Mouse (Mus musculus) CH12.LX (cell line): Measurements from ENCODE around the gene Ptpn11. TPM values are rescaled to one million over a fixed set of nuclear protein-coding genes. Genes with fewer than 3 reads are reported as not detected.

Experiments
- DNase-seq: peaks from one replicate; pipeline ENCODE4 v3.0.0-alpha.2; 2013; ENCODE audit errors: extremely low read depth
- H3K27ac ChIP-seq: 2 replicates; pipeline ENCODE4 v1.5.1; 2012; ENCODE audit warnings: low read depth, mild to moderate bottlenecking, control low read depth, moderate library complexity; ENCODE audit not compliant: insufficient read depth
- H3K27me3 ChIP-seq: replicated peaks from 2 replicates; pipeline ENCODE3; 2012; ENCODE audit warnings: inconsistent platforms
- H3K36me3 ChIP-seq, 2 experiments: replicated peaks in 1 of 2; 2 replicates each; pipeline versions ENCODE3 to v1.6.1; 2012; ENCODE audit warnings: inconsistent platforms in 1 of 2, low read length in 1 of 2, mild to moderate bottlenecking in 1 of 2, mixed read lengths in 1 of 2, moderate library complexity in 1 of 2; ENCODE audit not compliant: control insufficient read depth in 1 of 2, insufficient read depth in 1 of 2
- H3K4me1 ChIP-seq, 2 experiments: 2 replicates each; pipeline ENCODE4 v1.6.1; 2012; ENCODE audit warnings: inconsistent platforms in 1 of 2, moderate library complexity in 1 of 2; ENCODE audit not compliant: insufficient read depth in 2 of 2, control insufficient read depth in 1 of 2
- H3K4me2 ChIP-seq: 2 replicates; pipeline ENCODE4 v1.6.1; 2012; ENCODE audit warnings: low read depth, mild to moderate bottlenecking, control low read depth; ENCODE audit not compliant: poor library complexity, insufficient read depth, severe bottlenecking
- H3K4me3 ChIP-seq, 3 experiments: fragments of 150-350 bp in 1 of 3; sonication (generic) in 1 of 3; replicated peaks in 1 of 3; 2 replicates each; pipeline versions ENCODE3 to v1.5.1; 2011 to 2012; ENCODE audit warnings: low read depth in 2 of 3, low read length in 2 of 3, mild to moderate bottlenecking in 2 of 3, moderate library complexity in 2 of 3, control low read depth in 1 of 3, improper control_type of control experiment in 1 of 3, inconsistent platforms in 1 of 3, mixed read lengths in 1 of 3; ENCODE audit not compliant: poor library complexity in 1 of 3
- H3K79me2 ChIP-seq: replicated peaks from 2 replicates; pipeline ENCODE4 v1.6.1; 2012; ENCODE audit warnings: mild to moderate bottlenecking, moderate library complexity; ENCODE audit not compliant: control insufficient read depth, poor library complexity, insufficient read depth, severe bottlenecking; ENCODE audit errors: extremely low read depth
- H3K9ac ChIP-seq: 2 replicates; pipeline ENCODE4 v1.6.1; 2012; ENCODE audit warnings: low read depth, mild to moderate bottlenecking, control low read depth, moderate library complexity; ENCODE audit not compliant: insufficient read depth
- H3K9me3 ChIP-seq: replicated peaks from 2 replicates; pipeline ENCODE3; 2012; ENCODE audit warnings: low read length, inconsistent platforms, mixed read lengths
- CHD1 ChIP-seq: IDR thresholded peaks from 2 replicates; pipeline ENCODE4 v1.6.1; 2012; ENCODE audit warnings: low read depth, low read length, improper control_type of control experiment, inconsistent platforms
- CHD2 ChIP-seq: IDR thresholded peaks from 2 replicates; pipeline ENCODE4 v1.6.1; 2011; ENCODE audit warnings: low read length, improper control_type of control experiment
- EP300 ChIP-seq: IDR thresholded peaks from 2 replicates; pipeline ENCODE4 v1.6.1; 2011; ENCODE audit warnings: low read length, improper control_type of control experiment
- ETS1 ChIP-seq: conservative IDR thresholded peaks from 2 replicates; pipeline ENCODE4 v1.6.1; 2012; ENCODE audit warnings: low read depth, mild to moderate bottlenecking, inconsistent platforms, low read length, improper control_type of control experiment, moderate library complexity
- IRF4 ChIP-seq: IDR thresholded peaks from 2 replicates; pipeline ENCODE4 v1.6.1; 2014; ENCODE audit warnings: low read depth, mild to moderate bottlenecking, inconsistent platforms, low read length, improper control_type of control experiment
- MAX ChIP-seq: IDR thresholded peaks from 2 replicates; pipeline ENCODE4 v1.6.1; 2011; ENCODE audit warnings: low read length, improper control_type of control experiment
- MXI1 ChIP-seq: IDR thresholded peaks from 2 replicates; pipeline ENCODE4 v1.6.1; 2011; ENCODE audit warnings: mild to moderate bottlenecking, low read depth, low read length, improper control_type of control experiment
- NELFE ChIP-seq: IDR thresholded peaks from 2 replicates; pipeline ENCODE4 v1.6.1; 2011; ENCODE audit warnings: low read depth, low read length, improper control_type of control experiment
- NRF1 ChIP-seq: IDR thresholded peaks from 2 replicates; pipeline ENCODE4 v1.6.1; 2014; ENCODE audit warnings: low read depth, mild to moderate bottlenecking, inconsistent platforms, low read length, improper control_type of control experiment, moderate library complexity
- PAX5 ChIP-seq: IDR thresholded peaks from 2 replicates; pipeline ENCODE4 v1.6.1; 2012; ENCODE audit warnings: low read length, inconsistent platforms, mixed read lengths
- POLR2AphosphoS2 ChIP-seq: IDR thresholded peaks from 2 replicates; pipeline ENCODE4 v1.6.1; 2011; ENCODE audit warnings: low read depth, low read length, improper control_type of control experiment
- SIN3A ChIP-seq: IDR thresholded peaks from 2 replicates; pipeline ENCODE4 v1.6.1; 2012; ENCODE audit warnings: low read length, improper control_type of control experiment, inconsistent platforms
- TCF12 ChIP-seq: IDR thresholded peaks from 2 replicates; pipeline ENCODE4 v1.6.1; 2014; ENCODE audit warnings: low read depth, mild to moderate bottlenecking, inconsistent platforms, low read length, improper control_type of control experiment
- USF2 ChIP-seq: conservative IDR thresholded peaks from 2 replicates; pipeline ENCODE4 v1.6.1; 2011; ENCODE audit warnings: low read depth, low read length, improper control_type of control experiment
- ZKSCAN1 ChIP-seq: IDR thresholded peaks from 2 replicates; pipeline ENCODE4 v1.6.1; 2012; ENCODE audit warnings: low read depth, inconsistent platforms, low read length, improper control_type of control experiment, borderline replicate concordance
- ZMIZ1 ChIP-seq: IDR thresholded peaks from 2 replicates; pipeline ENCODE4 v1.6.1; 2012; ENCODE audit warnings: low read depth, mild to moderate bottlenecking, inconsistent platforms, low read length, improper control_type of control experiment
- dilution Hi-C: fragments of 300-500 bp; cut with MboI; formaldehyde crosslinking; loops from 2 replicates; pipeline ENCODE4 v1.14.3; 2020; ENCODE audit warnings: low sequenced_read_pairs; ENCODE audit not compliant: extremely low pct_unique_long_range_greater_than_20kb, extremely low pct_ligation_motif_present
- in situ Hi-C: fragments of 300-500 bp; cut with MboI; formaldehyde crosslinking; loops from 3 replicates; pipeline ENCODE4 v1.14.3; 2019; ENCODE audit warnings: low sequenced_read_pairs, low pct_ligation_motif_present, low pct_unique_long_range_greater_than_20kb, mixed read lengths
- polyA plus RNA-seq: library from polyadenylated mRNA; unstranded; fragments of >175 nt; gene quantifications from 2 replicates; pipeline ENCODE4 v1.2.1, GENCODE M21; 2012; ENCODE audit warnings: low read depth; ENCODE audit not compliant: insufficient read length
- total RNA-seq, 2 experiments: library from RNA; depleted of rRNA; stranded (reverse); fragments of 300-350 nt in 1 of 2; fragments of >200 nt in 1 of 2; gene quantifications; 2 replicates each; pipeline ENCODE4 v1.2.3; 2012 to 2014

Ptpn11 gene
- total and polyA plus RNA-seq, 3 experiments: 33.2 to 62.8 (median 44.6) TPM

GRCm38 (mm10) chr5:121188265-121188664 lies 2.9 kb downstream of the Ptpn11 start:
- Histone ChIP-seq H3K4me3 (peak overlapping the region; percentile 6 to 37 (median 33)), H3K36me3 (peaks cover 0 to 9% of the 10 kb centered on the region in 2 experiments), H3K27ac (peak overlapping the region; percentile 5; the same call in 1 of the 2 replicates), H3K27me3 (no peaks in the 10 kb centered on the region), H3K9me3 (no peaks in the 10 kb centered on the region), H3K4me1 (peaks cover 35 to 66% of the 10 kb centered on the region in 2 experiments), H3K9ac (no peak overlapping the region; the same call in 1 of the 2 replicates), H3K79me2 (peaks cover 69% of the 10 kb centered on the region), H3K4me2 (peak overlapping the region; percentile 39)
- in situ Hi-C loops: no loop called here
- dilution Hi-C loops: no loop called here
- TF ChIP-seq USF2: no peak
- 0 out of 2 replicates have a peak, but pooled peaks have one; percentile 10 for TF ChIP-seq MAX
- TF ChIP-seq MXI1: no peak
- peak; percentile 79 for TF ChIP-seq IRF4
- peak; percentile 5; the same call in 1 of the 2 replicates for TF ChIP-seq SIN3A
- no peak for TF ChIP-seq ETS1
- no peak for TF ChIP-seq PAX5
- no peak for TF ChIP-seq CHD1
- peak; percentile 75 for TF ChIP-seq EP300
- no peak for TF ChIP-seq ZKSCAN1
- no peak for DNase-seq

DNA sequence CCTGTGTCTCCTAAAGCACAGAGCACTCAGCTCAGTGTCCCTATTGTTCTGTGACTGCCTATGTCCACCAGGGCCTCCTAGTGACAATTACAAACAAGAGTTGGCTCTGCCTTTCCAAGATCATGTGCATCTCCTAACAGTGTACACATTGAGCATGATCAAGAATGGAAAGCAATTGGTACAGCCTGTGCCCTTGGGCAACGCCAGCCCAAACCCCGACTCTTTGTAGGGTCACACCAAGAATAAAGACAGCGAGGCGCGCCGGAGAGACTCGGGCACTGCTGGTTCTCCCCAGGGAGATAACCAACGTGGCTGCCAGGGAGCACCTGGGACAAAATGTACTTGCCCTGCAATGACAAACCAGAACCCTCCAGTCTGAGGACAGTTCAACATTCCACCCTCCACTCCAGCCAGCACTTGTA lies 3.6 kb downstream of the Ptpn11 start:
- Histone ChIP-seq H3K79me2 (peaks cover 76% of the 10 kb centered on the region), H3K9me3 (no peaks in the 10 kb centered on the region), H3K9ac (no peak overlapping the region), H3K4me2 (peak overlapping the region; percentile 39), H3K4me1 (peaks cover 41 to 73% of the 10 kb centered on the region in 2 experiments), H3K27ac (peak overlapping the region; percentile 6; the same call in 1 of the 2 replicates), H3K4me3 (peak overlapping the region; percentile 6 to 37 (median 33)), H3K27me3 (no peaks in the 10 kb centered on the region), H3K36me3 (peaks cover 0 to 10% of the 10 kb centered on the region in 2 experiments)
- dilution Hi-C loops: no loop called here
- no peak for DNase-seq
- no peak for TF ChIP-seq NELFE
- no peak for TF ChIP-seq USF2
- no peak; the same call in 1 of the 2 replicates for TF ChIP-seq TCF12
- no peak for TF ChIP-seq ZMIZ1
- no peak for TF ChIP-seq CHD2
- TF ChIP-seq POLR2AphosphoS2: no peak
- TF ChIP-seq ETS1: no peak
- TF ChIP-seq NRF1: no peak
- in situ Hi-C loops: no loop called here
